Mouse (Mus musculus): ENCODE data around the gene Olfr97.

Gene Olfr97

GRCm38 (mm10) chr17:37203206-37203916, 33.8 kb downstream of the Olfr97 start:
- in situ Hi-C loops (cut with MboI; ENCODE audit: low pct_unique_long_range_greater_than_20kb in 1 of 2, low sequenced_read_pairs in 2 of 2, unreplicated experiment in 1 of 2): loop anchor here (5.0 to 10.0 kb wide), 2 partner anchors 311 to 379 kb away; partner anchors contain the start of gene Trim40 (in 2 of the 2)

GRCm38 (mm10) chr17:37200894-37201293, 36.2 kb downstream of the Olfr97 start, which contains the start of gene Olfr94:
TSS of gene Olfr94 (minus strand) at chr17:37200994.
- in situ Hi-C loops (cut with MboI; ENCODE audit: low pct_unique_long_range_greater_than_20kb in 1 of 2, low sequenced_read_pairs in 2 of 2, unreplicated experiment in 1 of 2): loop anchor here (5.0 to 10.0 kb wide), 2 partner anchors 309 to 376 kb away; partner anchors contain the start of gene Trim40 (in 2 of the 2)

- in situ Hi-C loops (cut with MboI; ENCODE audit: low pct_unique_long_range_greater_than_20kb in 1 of 2, low sequenced_read_pairs in 2 of 2, unreplicated experiment in 1 of 2): loop anchor here in 1 of 2 experiments (10.0 kb wide), 1 partner anchor 122 kb away; no protein-coding TSS in a partner anchor
Observed at GRCm38 (mm10) chr17:37196845-37197724, 40.0 kb downstream of the Olfr97 start.

GRCm38 (mm10) chr17:37194782-37195181, 42.3 kb downstream of the Olfr97 start:
- in situ Hi-C loops (cut with MboI; ENCODE audit: low pct_unique_long_range_greater_than_20kb in 1 of 2, low sequenced_read_pairs in 2 of 2, unreplicated experiment in 1 of 2): loop anchor here in 1 of 2 experiments (10.0 kb wide), 1 partner anchor 120 kb away; no protein-coding TSS in a partner anchor

GRCm38 (mm10) chr17:37193656-37194055, 43.5 kb downstream of the Olfr97 start, which contains the start of gene Ubd:
TSS of gene Ubd (plus strand) at chr17:37193892.
- in situ Hi-C loops (cut with MboI; ENCODE audit: low pct_unique_long_range_greater_than_20kb in 1 of 2, low sequenced_read_pairs in 2 of 2, unreplicated experiment in 1 of 2): loop anchor here in 1 of 2 experiments (10.0 kb wide), 1 partner anchor 119 kb away; no protein-coding TSS in a partner anchor

GRCm38 (mm10) chr17:37193032-37193431, 44.1 kb downstream of the Olfr97 start:
- in situ Hi-C loops (cut with MboI; ENCODE audit: low pct_unique_long_range_greater_than_20kb in 1 of 2, low sequenced_read_pairs in 2 of 2, unreplicated experiment in 1 of 2): loop anchor here in 1 of 2 experiments (10.0 kb wide), 1 partner anchor 118 kb away; no protein-coding TSS in a partner anchor

DNA sequence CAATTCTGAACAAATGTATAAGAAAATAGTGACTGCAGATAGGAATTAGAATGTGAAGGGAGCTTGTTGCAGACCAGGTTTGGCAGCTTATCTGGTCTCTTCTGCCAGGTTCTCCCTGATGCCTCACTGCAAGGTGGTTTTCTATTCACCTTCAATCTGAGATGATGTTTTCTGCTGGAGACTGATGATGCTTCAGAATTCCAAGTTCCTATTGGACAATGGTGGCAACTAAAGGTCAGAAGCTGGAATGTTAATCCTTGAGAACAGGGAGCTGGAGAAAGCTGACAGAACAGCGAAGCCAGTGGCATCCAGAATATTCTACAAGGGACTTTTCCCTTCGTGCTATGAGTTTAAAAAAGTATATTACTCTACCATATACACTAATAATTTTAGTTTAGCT, 46.4 kb downstream of the Olfr97 start:
- in situ Hi-C loops (cut with MboI; ENCODE audit: low pct_unique_long_range_greater_than_20kb in 1 of 2, low sequenced_read_pairs in 2 of 2, unreplicated experiment in 1 of 2): loop anchor here in 1 of 2 experiments (10.0 kb wide), 1 partner anchor 116 kb away; no protein-coding TSS in a partner anchor

DNA sequence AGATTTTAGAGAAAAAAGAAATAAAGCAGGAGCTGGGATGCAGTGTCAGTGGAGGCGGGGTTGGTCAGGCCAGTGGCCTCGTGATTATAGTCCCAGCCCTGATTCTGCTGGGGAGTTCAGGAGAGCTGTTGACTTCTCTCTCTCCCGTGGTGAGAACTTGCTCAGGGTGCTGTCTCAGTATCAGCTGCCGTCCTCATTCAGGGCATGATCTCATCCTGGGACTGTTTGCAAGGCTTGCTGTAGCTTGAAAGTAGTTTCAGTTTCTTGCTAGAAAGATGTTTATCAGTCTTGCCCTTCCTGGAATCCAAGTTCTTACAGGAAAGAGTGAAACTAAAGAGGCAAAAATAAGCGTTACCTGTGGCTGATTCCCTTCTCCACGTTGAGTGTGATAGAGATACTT, 51.7 kb downstream of the Olfr97 start:
- in situ Hi-C loops (cut with MboI; ENCODE audit: low pct_unique_long_range_greater_than_20kb in 1 of 2, low sequenced_read_pairs in 2 of 2, unreplicated experiment in 1 of 2): no loop called here

Measured in mouse embryonic stem cell (cell line).